Mouse (Mus musculus): Measurements from ENCODE around the gene Copz2.

GRCm38 (mm10) chr11:96879359-96879758 is 29.7 kb downstream of the Copz2 start:
- TF ChIP-seq CTCF (conservative IDR thresholded peaks at IDR 0.05 in 1 of 2, IDR thresholded peaks at IDR 0.05 in 1 of 2; ENCODE audit: low read depth in 2 of 2, low read length in 2 of 2) (no peak), EP300 (IDR thresholded peaks at IDR 0.05; ENCODE audit: low read length) (no peak), TBP (conservative IDR thresholded peaks at IDR 0.05; ENCODE audit: low read depth, low read length) (no peak), POLR2A (IDR thresholded peaks at IDR 0.05; ENCODE audit: low read depth, low read length) (no peak), ZNF384 (IDR thresholded peaks at IDR 0.05; ENCODE audit: low read depth, low read length) (no peak), E2F4 (IDR thresholded peaks at IDR 0.05; ENCODE audit: insufficient replicate concordance, low read depth, low read length) (no peak), BHLHE40 (IDR thresholded peaks at IDR 0.05; ENCODE audit: low read depth, low read length) (no peak), RCOR1 (conservative IDR thresholded peaks at IDR 0.05; ENCODE audit: low read depth, low read length) (no peak), USF1 (IDR thresholded peaks at IDR 0.05; ENCODE audit: low read depth, low read length) (no peak), USF2 (conservative IDR thresholded peaks at IDR 0.05; ENCODE audit: low read depth, low read length) (no peak), POLR2AphosphoS2 (IDR thresholded peaks at IDR 0.05; ENCODE audit: low read depth, low read length) (no peak), ZMIZ1 (IDR thresholded peaks at IDR 0.05; ENCODE audit: low read depth, low read length) (no peak), ETS1 (conservative IDR thresholded peaks at IDR 0.05; ENCODE audit: low read depth, low read length) (no peak), MAFK (IDR thresholded peaks at IDR 0.05; ENCODE audit: insufficient replicate concordance, low read length) (no peak)
